Mouse (Mus musculus): ENCODE measurements at regions not wholly inside any gene's neighbourhood (a gene's known extent, or its start where the extent isn't known, plus 50 kb on each side); places are given as distances from the start of the nearest gene placed in this dataset.

DNA sequence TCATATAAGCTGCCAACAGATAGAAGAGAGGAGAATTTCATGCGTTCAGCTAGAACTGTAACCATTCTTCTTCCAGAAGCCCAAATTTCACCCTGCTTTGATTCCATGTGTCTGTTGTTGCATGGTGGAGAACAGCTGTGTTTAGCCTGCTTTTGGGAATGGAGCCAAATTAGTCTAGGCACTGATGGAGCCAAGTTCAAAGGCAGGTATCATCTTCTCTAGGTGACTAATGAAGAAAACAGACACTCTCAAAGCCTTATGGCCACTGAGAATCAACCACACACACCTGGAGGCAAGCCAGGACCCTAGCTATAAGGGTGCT, 531.5 kb upstream of the A1bg start:
- Histone ChIP-seq H3K4me3 (replicated peaks) (no peak overlapping the region), H3K4me1 (no peaks in the 10 kb centered on the region), H3K27ac (no peak overlapping the region), H3K9me3 (replicated peaks) (no peaks in the 10 kb centered on the region), H3K36me3 (no peaks in the 10 kb centered on the region), H3K9ac (no peak overlapping the region), H3K27me3 (no peaks in the 10 kb centered on the region), H3K4me2 (no peak overlapping the region)
- no peak for ATAC-seq (replicated peaks; ENCODE audit: low FRiP score)
- WGBS, result 59% methylated on average over 1 of the region's 1 CpGs

DNA sequence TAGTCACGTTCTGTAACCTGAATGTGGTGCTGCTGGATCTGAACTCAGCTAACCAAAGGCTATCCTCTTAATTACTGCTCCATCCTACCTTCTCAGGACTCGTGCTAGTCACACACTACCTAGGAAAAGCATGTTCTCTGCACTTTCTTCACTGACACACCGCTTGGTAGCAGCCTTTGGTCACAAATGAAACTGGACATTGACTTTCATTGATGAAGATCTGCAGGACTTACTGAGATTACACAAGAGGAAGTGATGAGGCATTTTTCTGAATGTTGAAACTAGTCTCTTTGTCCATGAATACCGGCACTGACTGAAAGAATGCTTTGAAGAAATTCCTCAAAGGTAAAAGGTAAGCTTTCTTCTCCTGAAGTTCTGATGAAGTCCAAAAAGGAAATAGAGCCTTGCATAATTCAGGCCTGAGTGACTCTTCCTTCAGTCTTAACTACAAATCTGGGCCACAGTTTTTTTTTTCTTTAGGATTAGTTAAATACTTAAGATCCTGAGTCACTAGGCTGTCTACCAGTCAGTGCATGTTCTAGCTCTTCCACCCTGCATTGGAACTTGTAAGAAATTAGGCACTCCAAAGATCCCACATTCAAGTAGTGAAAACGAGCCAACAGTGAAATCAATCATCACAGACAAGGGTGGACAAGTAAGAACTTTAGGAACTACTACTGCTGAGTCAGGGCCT, 531.0 kb upstream of the A1bg start:
- H3K9ac ChIP-seq, result no peak overlapping the region
- H3K36me3 ChIP-seq, result no peaks in the 10 kb centered on the region
- WGBS, result 74% methylated on average over 5 of the region's 5 CpGs
- H3K27me3 ChIP-seq, result no peaks in the 10 kb centered on the region
- no peak for ATAC-seq (replicated peaks; ENCODE audit: low FRiP score)
- H3K4me2 ChIP-seq, result no peak overlapping the region
- no peaks in the 10 kb centered on the region for H3K9me3 ChIP-seq (replicated peaks)
- H3K4me1 ChIP-seq, result no peaks in the 10 kb centered on the region
- no peak overlapping the region for H3K4me3 ChIP-seq (replicated peaks)
- no peak overlapping the region for H3K27ac ChIP-seq

DNA sequence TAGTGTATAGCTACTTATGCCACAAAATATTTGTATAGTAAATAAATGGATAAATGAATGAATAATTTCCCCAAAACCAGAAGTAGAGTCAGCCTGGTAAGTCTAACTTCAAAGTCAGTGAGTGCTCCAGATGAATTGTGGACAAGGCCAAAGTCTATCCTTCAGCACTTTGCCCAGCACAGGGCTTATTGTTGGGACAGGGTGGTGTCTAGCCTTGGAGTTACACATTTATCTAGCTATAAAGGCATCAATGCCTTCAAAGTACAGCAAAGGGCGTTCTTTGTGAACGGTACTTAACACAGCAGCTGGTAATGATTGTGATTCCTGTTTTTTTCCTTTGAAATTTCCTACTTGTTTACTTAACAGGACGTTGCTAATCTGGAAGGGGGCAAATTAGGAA, 527.4 kb upstream of the A1bg start:
- no peak overlapping the region for H3K27ac ChIP-seq
- no peaks in the 10 kb centered on the region for H3K4me1 ChIP-seq
- WGBS, result 18% methylated on average over 3 of the region's 3 CpGs
- no peak for ATAC-seq (replicated peaks; ENCODE audit: low FRiP score)
- H3K4me3 ChIP-seq (replicated peaks), result no peak overlapping the region
- H3K36me3 ChIP-seq, result no peaks in the 10 kb centered on the region
- H3K9ac ChIP-seq, result no peak overlapping the region
- H3K4me2 ChIP-seq, result no peak overlapping the region
- no peaks in the 10 kb centered on the region for H3K9me3 ChIP-seq (replicated peaks)
- H3K27me3 ChIP-seq, result no peaks in the 10 kb centered on the region

DNA sequence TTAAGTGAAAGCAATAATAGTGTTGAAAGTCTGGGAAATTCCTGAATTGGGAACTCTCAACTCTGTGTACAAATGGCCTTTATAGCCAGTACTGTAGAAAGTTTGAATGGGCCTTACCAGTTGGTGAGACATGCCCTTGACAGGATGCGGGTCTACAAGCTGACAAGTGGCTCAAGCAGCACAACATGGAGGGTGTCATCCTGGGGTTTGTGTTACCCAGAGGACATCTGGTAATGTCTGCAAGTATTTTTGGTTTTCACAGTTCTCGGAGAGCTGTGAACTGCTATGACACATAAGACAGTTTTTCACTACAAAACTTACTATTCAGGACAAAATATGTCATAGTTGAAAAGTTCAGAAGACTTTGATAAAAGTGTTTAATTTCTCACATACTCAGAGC, 525.7 kb upstream of the A1bg start:
- Histone ChIP-seq H3K9me3 (replicated peaks) (no peaks in the 10 kb centered on the region), H3K27ac (no peak overlapping the region), H3K36me3 (no peaks in the 10 kb centered on the region), H3K4me1 (no peaks in the 10 kb centered on the region), H3K9ac (no peak overlapping the region), H3K4me3 (replicated peaks) (no peak overlapping the region), H3K4me2 (no peak overlapping the region), H3K27me3 (no peaks in the 10 kb centered on the region)
- ATAC-seq (replicated peaks; ENCODE audit: low FRiP score), result no peak
- WGBS, result 80% methylated on average over 2 of the region's 2 CpGs

DNA sequence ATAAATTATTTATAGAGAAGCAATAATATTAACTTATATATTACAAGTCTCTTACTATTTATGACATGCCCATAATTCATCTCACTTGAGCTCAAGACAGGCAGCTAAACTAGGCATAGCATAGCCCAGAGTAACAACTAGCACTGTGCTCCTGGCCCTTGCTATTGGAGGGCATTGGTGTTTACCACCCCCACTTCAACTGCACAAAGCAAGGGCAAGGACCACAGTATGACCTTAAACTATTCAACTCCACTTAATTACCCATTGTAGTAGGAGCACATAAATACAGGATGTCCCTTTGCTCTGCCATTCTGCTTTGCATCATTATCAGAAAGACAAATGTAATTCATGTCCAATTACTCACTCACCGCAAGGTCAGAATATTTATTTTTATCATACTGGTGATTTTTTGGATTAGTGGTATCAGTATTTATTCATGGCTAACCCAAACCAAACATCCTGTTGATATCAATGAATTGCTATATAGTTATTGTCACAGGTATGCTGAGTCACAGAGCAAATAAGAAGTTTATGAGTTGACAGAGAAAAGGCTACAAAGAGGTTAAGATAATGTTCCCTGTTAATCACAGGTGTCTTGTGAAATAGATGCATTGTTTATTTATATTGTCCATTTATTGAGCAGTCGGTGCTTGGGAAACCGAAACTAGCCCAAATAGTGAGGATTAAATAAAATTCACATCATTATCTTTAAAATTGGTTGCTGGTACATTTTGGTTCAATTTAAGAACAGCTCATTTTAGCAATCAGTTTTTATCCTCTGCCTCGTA, 523.4 kb upstream of the A1bg start:
- Histone ChIP-seq H3K4me2 (no peak overlapping the region), H3K4me3 (replicated peaks) (no peak overlapping the region), H3K27me3 (no peaks in the 10 kb centered on the region), H3K27ac (no peak overlapping the region), H3K36me3 (no peaks in the 10 kb centered on the region), H3K4me1 (no peaks in the 10 kb centered on the region), H3K9me3 (replicated peaks) (no peaks in the 10 kb centered on the region), H3K9ac (no peak overlapping the region)
- no peak for ATAC-seq (replicated peaks; ENCODE audit: low FRiP score)
- 79% methylated on average over 4 of the region's 4 CpGs for WGBS

DNA sequence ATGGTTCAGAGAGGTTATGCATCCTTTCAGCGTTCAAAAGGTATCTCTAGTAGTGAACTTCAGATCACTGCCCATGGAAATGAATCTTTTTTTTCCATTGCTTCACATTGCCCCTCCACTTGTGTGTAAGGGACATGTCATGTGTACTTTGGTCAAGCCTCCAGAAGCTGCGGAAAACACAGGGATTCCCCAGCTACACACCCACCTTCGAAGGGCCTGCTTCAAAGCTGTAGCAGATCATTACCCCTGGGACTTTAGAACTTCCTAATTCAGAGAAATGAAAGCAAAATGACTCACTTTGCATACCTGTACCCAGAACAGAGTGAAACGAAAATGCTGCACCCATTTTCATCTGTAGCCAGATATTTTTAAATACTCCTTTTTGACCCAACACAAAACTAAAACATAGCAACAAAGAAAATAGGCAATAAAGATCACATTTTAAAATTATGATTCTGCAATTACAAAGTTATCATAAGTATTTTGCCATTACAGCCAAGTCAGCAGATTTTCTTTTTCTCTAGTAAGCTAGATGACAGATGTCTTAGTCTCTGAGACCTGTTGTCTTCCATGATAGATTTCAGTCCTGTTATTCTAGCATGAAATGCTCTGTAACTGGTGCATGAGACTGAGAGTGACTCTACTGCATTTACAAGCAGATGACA, 519.1 kb upstream of the A1bg start:
- H3K36me3 ChIP-seq, result no peaks in the 10 kb centered on the region
- H3K27ac ChIP-seq, result no peak overlapping the region
- no peak overlapping the region for H3K4me3 ChIP-seq (replicated peaks)
- H3K9ac ChIP-seq, result no peak overlapping the region
- no peak overlapping the region for H3K4me2 ChIP-seq
- no peaks in the 10 kb centered on the region for H3K27me3 ChIP-seq
- H3K4me1 ChIP-seq, result no peaks in the 10 kb centered on the region
- 86% methylated on average over 4 of the region's 4 CpGs for WGBS
- H3K9me3 ChIP-seq (replicated peaks), result no peaks in the 10 kb centered on the region
- no peak for ATAC-seq (replicated peaks; ENCODE audit: low FRiP score)

DNA sequence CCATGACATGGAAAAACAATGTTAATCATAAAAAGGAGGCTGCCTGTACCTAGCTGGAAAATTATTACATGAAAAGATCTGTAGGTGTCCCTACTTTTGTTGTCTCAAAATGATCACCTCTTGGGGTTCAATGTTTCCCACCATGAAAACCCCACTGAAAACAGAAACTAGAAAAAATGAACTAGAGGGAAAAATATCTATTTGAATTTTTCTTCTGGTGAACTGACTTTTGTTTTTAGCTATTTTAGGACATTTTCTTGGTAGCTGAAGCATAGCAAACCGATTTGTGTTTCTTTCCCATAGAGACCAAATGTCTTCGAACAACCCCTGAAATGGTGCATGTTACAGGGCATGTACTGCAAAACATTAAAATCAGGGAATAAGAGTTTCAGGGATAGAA, 518.2 kb upstream of the A1bg start:
- Histone ChIP-seq H3K4me1 (no peaks in the 10 kb centered on the region), H3K9me3 (replicated peaks) (no peaks in the 10 kb centered on the region), H3K36me3 (no peaks in the 10 kb centered on the region), H3K27me3 (no peaks in the 10 kb centered on the region), H3K27ac (no peak overlapping the region), H3K4me2 (no peak overlapping the region), H3K9ac (no peak overlapping the region), H3K4me3 (replicated peaks) (no peak overlapping the region)
- no peak for ATAC-seq (replicated peaks; ENCODE audit: low FRiP score)
- WGBS, result 88% methylated on average over 2 of the region's 2 CpGs

DNA sequence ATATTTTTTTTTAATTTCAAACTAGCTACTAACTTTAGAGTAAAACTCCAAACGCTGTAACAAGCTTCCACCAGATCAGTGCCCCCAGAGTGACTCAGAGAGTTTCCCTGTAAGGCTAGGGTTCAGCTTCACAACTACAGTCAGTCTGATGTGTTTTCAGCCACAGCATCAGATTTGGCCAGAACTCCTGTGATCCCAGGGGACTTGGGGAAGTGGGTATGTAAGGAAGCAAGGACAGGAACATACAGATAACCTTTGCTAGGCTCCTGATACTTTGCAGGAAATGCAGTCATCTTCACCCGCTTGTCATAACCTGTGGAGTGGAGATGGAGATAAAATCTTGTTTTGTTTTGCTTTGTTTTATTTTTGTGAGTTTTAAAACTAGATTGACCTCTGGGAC, 517.5 kb upstream of the A1bg start:
- WGBS, result 74% methylated on average over 2 of the region's 2 CpGs
- no peak overlapping the region for H3K9ac ChIP-seq
- ATAC-seq (replicated peaks; ENCODE audit: low FRiP score), result no peak
- no peak overlapping the region for H3K4me3 ChIP-seq (replicated peaks)
- H3K9me3 ChIP-seq (replicated peaks), result no peaks in the 10 kb centered on the region
- no peak overlapping the region for H3K27ac ChIP-seq
- no peaks in the 10 kb centered on the region for H3K36me3 ChIP-seq
- no peaks in the 10 kb centered on the region for H3K27me3 ChIP-seq
- no peaks in the 10 kb centered on the region for H3K4me1 ChIP-seq
- no peak overlapping the region for H3K4me2 ChIP-seq

DNA sequence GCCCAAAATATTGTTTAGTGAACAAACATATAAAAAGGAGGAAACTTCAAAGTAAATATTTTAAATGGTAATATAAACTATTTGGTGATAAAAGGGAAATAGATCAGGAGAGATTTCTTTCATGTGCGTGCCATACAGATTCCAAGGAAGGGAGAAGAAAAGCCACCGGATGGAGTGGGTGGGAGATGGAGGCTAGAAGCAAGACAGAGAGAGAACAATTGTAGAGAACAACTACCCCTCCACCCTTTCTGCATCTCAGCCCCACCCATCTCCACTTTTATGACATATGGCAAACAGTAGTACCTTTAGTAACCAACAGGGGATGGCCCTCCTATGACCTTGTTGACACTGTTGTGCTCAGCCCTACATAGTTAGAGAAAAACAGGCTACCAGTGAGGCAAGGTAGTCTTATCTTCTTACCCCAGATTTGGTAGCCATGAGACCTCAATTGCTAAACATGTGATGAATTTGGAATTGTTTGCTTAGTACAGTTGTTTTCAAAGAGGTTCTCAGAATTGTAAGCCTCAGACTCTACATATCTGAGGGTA, 516.9 kb upstream of the A1bg start:
- no peaks in the 10 kb centered on the region for H3K27me3 ChIP-seq
- H3K4me1 ChIP-seq, result no peaks in the 10 kb centered on the region
- H3K9me3 ChIP-seq (replicated peaks), result no peaks in the 10 kb centered on the region
- no peak overlapping the region for H3K4me2 ChIP-seq
- H3K4me3 ChIP-seq (replicated peaks), result no peak overlapping the region
- no peak overlapping the region for H3K9ac ChIP-seq
- H3K36me3 ChIP-seq, result no peaks in the 10 kb centered on the region
- H3K27ac ChIP-seq, result no peak overlapping the region
- no peak for ATAC-seq (replicated peaks; ENCODE audit: low FRiP score)
- 79% methylated on average over 2 of the region's 2 CpGs for WGBS

DNA sequence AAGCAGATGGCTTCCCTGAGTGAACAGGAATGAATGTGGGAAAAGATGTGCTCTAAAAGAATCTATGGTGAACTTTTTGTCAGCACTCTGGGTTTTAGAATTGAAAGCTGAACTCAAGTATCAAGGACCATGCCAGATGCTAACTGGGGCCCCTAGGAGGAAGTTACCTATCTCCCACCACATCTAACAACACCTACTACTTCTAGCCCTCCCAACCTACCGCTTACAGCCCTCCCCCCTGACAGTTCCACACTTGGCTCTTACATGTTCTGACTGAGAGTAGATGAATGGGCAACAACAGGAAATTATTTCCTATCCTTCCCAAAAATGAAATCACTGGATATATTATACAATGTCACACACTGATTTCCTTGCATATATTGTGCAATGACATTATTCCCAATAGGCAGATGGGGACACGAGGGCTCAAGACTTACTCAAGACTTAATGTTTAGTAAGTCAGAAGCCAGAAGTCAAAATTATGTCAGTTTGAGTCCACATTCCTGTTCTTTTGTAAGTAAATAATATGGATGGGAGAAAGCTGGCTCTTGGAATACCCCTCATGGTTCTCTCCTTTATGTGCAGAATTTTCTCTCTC, 506.1 kb upstream of the A1bg start:
- ATAC-seq (replicated peaks; ENCODE audit: low FRiP score), result no peak

DNA sequence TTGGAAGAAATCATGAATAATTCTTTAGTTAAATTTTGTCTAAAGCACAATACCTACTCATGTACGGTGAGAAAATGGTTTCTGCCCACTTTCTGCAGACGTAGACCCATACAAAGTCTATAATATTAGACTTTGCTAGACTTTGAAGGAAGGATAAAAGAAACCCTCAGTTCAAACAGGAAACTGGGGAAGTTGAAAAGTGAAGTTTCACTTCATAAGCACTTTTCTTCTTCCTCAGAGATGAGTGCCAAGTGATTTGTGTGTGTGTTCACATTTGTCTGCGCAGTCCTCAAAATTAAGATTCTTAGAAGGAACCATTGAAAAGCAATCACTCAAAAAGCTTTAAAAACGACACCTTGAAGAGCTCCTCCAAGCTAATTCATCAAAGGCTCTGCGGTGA, 500.2 kb upstream of the A1bg start:
- H3K4me1 ChIP-seq, result no peaks in the 10 kb centered on the region
- H3K9me3 ChIP-seq (replicated peaks), result no peaks in the 10 kb centered on the region
- no peak overlapping the region for H3K4me2 ChIP-seq
- H3K27ac ChIP-seq, result no peak overlapping the region
- ATAC-seq (replicated peaks; ENCODE audit: low FRiP score), result no peak
- WGBS, result 66% methylated on average over 5 of the region's 5 CpGs
- H3K27me3 ChIP-seq, result no peaks in the 10 kb centered on the region
- no peaks in the 10 kb centered on the region for H3K36me3 ChIP-seq
- no peak overlapping the region for H3K4me3 ChIP-seq (replicated peaks)
- H3K9ac ChIP-seq, result no peak overlapping the region

More for the DNA sequence above, 506.1 kb upstream of the A1bg start:
- Histone ChIP-seq H3K36me3 (no peaks in the 10 kb centered on the region), H3K9me3 (replicated peaks) (no peaks in the 10 kb centered on the region), H3K4me2 (no peak overlapping the region), H3K9ac (no peak overlapping the region), H3K4me1 (no peaks in the 10 kb centered on the region), H3K27me3 (no peaks in the 10 kb centered on the region), H3K27ac (no peak overlapping the region), H3K4me3 (replicated peaks) (no peak overlapping the region)
- 79% methylated on average over 2 of the region's 2 CpGs for WGBS

DNA sequence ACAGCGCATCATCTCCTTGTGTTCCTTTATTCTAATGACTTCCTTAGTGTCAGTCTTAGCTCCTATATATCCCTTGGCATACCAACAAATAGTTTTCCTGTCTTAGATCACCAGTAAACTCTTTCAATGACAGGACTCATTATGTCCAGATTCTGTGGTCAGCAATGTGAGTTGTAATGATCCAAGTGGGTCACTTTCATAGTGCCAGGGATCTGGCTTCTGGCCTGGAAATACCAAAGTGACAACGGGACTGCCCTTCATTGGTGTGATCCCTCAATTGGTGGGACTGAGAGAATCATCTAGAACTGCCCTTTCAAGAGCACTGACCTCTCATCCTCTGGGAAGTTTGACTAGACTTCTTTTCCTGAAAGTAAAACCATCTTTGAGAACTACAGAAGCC, 494.7 kb upstream of the A1bg start:
- 90% methylated on average over 2 of the region's 2 CpGs for WGBS
- Histone ChIP-seq H3K27me3 (no peaks in the 10 kb centered on the region), H3K4me1 (no peaks in the 10 kb centered on the region), H3K4me2 (no peak overlapping the region), H3K36me3 (no peaks in the 10 kb centered on the region), H3K9me3 (replicated peaks) (no peaks in the 10 kb centered on the region), H3K9ac (no peak overlapping the region), H3K27ac (no peak overlapping the region), H3K4me3 (replicated peaks) (no peak overlapping the region)
- ATAC-seq (replicated peaks; ENCODE audit: low FRiP score), result no peak

Data from kidney, embryonic 15.5 days (tissue).